Mouse (Mus musculus) E14TG2a.4 (cell line): ENCODE measurements around the gene Aipl1.

Source experiments
- CTCF ChIP-seq: conservative IDR thresholded peaks from 2 replicates; pipeline ENCODE4 v1.5.1; 2014; ENCODE audit warnings: low read length
- NANOG ChIP-seq: IDR thresholded peaks from 2 replicates; pipeline ENCODE4 v1.6.1; 2014; ENCODE audit warnings: borderline replicate concordance, low read length, mixed read lengths
- POU5F1 ChIP-seq: IDR thresholded peaks from 2 replicates; pipeline ENCODE4 v1.6.1; 2014; ENCODE audit warnings: low read length, borderline replicate concordance

GRCm38 (mm10) chr11:72052636-72053035 lies 15.3 kb upstream of the Aipl1 start:
- TF ChIP-seq CTCF: peak; percentile 82
- TF ChIP-seq POU5F1: no peak
- TF ChIP-seq NANOG: no peak
